Mouse (Mus musculus): ENCODE data around the gene Bco2. TPM values are rescaled to one million over a fixed set of nuclear protein-coding genes. Genes with fewer than 3 reads are reported as not detected.
A peak's percentile ranks its signal among the peaks of the same experiment; 100 is the strongest.

The Bco2 gene
- total and polyA plus RNA-seq, 3 experiments, result 0.07 TPM; not detected in 2

DNA sequence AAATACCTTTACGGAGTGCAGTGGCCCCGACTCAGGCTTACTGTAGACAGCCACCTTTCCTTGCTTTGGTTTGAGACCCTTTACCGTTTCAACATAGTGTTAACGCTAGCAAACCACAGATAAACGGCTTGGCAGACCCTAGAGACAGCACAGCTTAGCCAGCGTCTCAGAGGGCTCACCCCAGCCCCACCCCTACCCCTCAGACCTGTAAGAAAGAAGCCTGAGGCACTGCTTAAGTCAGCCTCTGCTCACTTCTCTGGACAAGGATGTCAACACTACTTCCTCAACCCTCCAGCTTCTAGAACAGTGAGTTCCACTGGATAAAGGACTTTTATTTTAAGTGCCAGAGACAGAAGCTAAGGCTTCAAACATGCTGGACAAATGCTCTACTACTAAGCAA lies 58.4 kb downstream of the Bco2 start:
- Histone ChIP-seq H3K4me3 (ENCODE audit: control insufficient read depth in 1 of 2, insufficient read depth in 1 of 2, low read depth in 2 of 2, low read length in 2 of 2) (peak overlapping the region; percentile 50 to 56), H3K27me3 (ENCODE audit: control insufficient read depth in 1 of 2, insufficient read depth in 2 of 2, low read length in 2 of 2) (no peaks in the 10 kb centered on the region), H3K79me2 (ENCODE audit: control insufficient read depth, insufficient read depth, low read length, poor library complexity) (no peaks in the 10 kb centered on the region), H3K27ac (ENCODE audit: control insufficient read depth, low read depth, low read length) (peak overlapping the region; percentile 90), H3K4me1 (ENCODE audit: control insufficient read depth in 1 of 2, insufficient read depth in 2 of 2, low read length in 2 of 2) (peaks cover 2 to 26% of the 10 kb centered on the region in 2 experiments; a peak in 3 of 4 replicates), H3K9me3 (replicated peaks; ENCODE audit: insufficient read depth, low read length) (no peaks in the 10 kb centered on the region), H3K9ac (ENCODE audit: control insufficient read depth, low read depth, low read length, poor library complexity, severe bottlenecking) (peak overlapping the region; percentile 66), H3K36me3 (ENCODE audit: control insufficient read depth in 1 of 2, insufficient read depth in 2 of 2, low read length in 2 of 2) (peaks cover 0 to 8% of the 10 kb centered on the region in 2 experiments; a peak in 2 of 4 replicates)
- peak; percentile 73 for DNase-seq (ENCODE audit: low read depth, low spot score)
- TF ChIP-seq ZMIZ1 (IDR thresholded peaks at IDR 0.05; ENCODE audit: low read depth, low read length) (no peak), ETS1 (IDR thresholded peaks at IDR 0.05; ENCODE audit: low read depth, low read length) (no peak), EP300 (IDR thresholded peaks at IDR 0.05; ENCODE audit: low read depth in 1 of 2, low read length in 2 of 2) (no peak), CHD1 (IDR thresholded peaks at IDR 0.05; ENCODE audit: low read depth, low read length) (0 out of 2 replicates have a peak, but pooled peaks have one; percentile 49), UBTF (IDR thresholded peaks at IDR 0.05; ENCODE audit: borderline replicate concordance, insufficient read depth, low read depth, low read length) (no peak), SIN3A (IDR thresholded peaks at IDR 0.05; ENCODE audit: low read length) (no peak), ZNF384 (IDR thresholded peaks at IDR 0.05; ENCODE audit: low read depth, low read length) (no peak), MXI1 (IDR thresholded peaks at IDR 0.05; ENCODE audit: low read depth, low read length) (no peak; the same call in 1 of the 2 replicates), CTCF (IDR thresholded peaks at IDR 0.05 in 2 of 3, conservative IDR thresholded peaks at IDR 0.05 in 1 of 3; ENCODE audit: control insufficient read depth in 1 of 3, insufficient read depth in 1 of 3, low read depth in 2 of 3, low read length in 3 of 3, poor library complexity in 1 of 3, severe bottlenecking in 1 of 3) (no peak), BHLHE40 (IDR thresholded peaks at IDR 0.05; ENCODE audit: borderline replicate concordance, low read depth, low read length) (no peak), TCF12 (IDR thresholded peaks at IDR 0.05; ENCODE audit: low read depth, low read length) (no peak), RCOR1 (IDR thresholded peaks at IDR 0.05; ENCODE audit: low read depth, low read length) (no peak), CHD2 (IDR thresholded peaks at IDR 0.05; ENCODE audit: low read length) (no peak), NRF1 (IDR thresholded peaks at IDR 0.05; ENCODE audit: insufficient read depth, low read depth, low read length, poor library complexity, severe bottlenecking) (no peak), POLR2A (IDR thresholded peaks at IDR 0.05; ENCODE audit: control insufficient read depth in 1 of 2, insufficient read depth in 1 of 2, low read depth in 1 of 2, low read length in 2 of 2, poor library complexity in 1 of 2) (no peak), ZC3H11A (IDR thresholded peaks at IDR 0.05; ENCODE audit: low read depth, low read length) (no peak), MAFK (IDR thresholded peaks at IDR 0.05; ENCODE audit: borderline replicate concordance, low read depth, low read length) (no peak), TAL1 (IDR thresholded peaks at IDR 0.05; ENCODE audit: low read length) (no peak), SMC3 (IDR thresholded peaks at IDR 0.05; ENCODE audit: low read depth, low read length) (no peak), GATA1 (IDR thresholded peaks at IDR 0.05; ENCODE audit: low read depth, low read length) (no peak), NELFE (IDR thresholded peaks at IDR 0.05; ENCODE audit: low read depth, low read length) (peak; percentile 33; the same call in 1 of the 2 replicates), TBP (IDR thresholded peaks at IDR 0.05; ENCODE audit: low read depth, low read length) (0 out of 2 replicates have a peak, but pooled peaks have one; percentile 12), ELF1 (IDR thresholded peaks at IDR 0.05; ENCODE audit: low read depth, low read length) (no peak), E2F4 (IDR thresholded peaks at IDR 0.05; ENCODE audit: borderline replicate concordance, low read depth, low read length) (no peak)

All from MEL (cell line).